Mouse (Mus musculus): Measurements from ENCODE around the gene Zfp433.
"Not testable (repeated sequence)": the region's sequence is repeated elsewhere in the genome, so short reads cannot be mapped to it uniquely, and the experiment has no call there.

Zfp433 gene

DNA sequence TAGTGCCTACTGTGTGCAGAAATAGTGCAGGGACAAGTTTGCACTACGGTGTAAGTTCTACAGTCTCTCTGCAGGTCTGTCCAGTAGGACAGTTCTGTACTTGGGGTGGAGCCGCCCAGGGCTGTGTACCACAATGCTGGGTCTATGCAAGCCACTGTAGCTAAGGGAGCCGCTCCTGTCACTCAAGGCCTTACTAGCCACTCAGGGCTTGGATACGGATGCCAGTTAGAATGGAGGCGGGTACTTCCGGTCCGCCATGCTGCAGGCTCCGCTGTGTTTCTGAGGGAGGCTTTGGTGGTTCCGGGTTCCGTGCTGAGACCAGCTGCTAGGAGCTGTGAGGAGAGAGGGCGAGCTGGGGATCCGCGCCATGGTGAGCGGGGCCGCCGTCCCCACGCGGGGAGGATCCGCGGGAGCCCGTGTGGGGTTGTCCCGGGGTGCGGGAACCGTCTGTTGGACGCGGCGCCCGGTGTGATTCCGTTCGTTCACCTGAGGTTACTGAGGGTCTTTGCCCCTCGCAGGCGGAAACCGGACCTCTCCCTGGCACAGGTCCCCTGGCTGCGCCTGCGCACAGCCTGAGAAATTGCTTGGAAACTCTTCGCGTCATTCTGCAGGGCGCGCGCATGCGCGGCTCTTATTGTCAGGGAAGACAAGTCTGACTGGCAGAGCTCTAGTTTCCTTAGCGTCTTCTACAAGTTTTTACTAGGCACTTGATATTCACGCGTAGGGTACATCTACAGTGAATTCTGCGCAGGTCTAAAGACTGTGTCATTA, at the start of gene Zfp433:
Gene Zfp433, plus strand, starts transcription at position 295 of the 771 bp plus-strand sequence.
- not testable (repeated sequence) for DNase-seq

DNA sequence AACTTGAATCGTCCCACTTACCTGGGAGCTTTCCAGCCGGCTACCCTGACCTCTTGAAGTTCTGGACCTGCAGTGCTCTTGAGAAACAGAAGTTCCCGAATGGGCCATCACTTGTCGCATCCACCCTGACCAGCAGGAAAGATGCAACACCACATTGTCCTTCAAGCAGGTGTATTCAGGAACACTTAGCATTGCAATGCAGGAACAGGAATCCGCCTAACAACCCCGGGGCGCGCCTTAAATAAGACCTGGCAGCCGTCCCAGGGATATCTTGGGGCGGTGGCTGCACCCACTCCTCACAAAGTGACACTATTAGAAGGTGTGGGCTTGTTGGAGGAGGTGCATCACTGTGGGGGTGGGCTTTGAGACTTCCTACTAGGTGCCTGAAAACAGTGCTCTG, 49.4 kb upstream of the Zfp433 start:
- no peak for DNase-seq

DNA sequence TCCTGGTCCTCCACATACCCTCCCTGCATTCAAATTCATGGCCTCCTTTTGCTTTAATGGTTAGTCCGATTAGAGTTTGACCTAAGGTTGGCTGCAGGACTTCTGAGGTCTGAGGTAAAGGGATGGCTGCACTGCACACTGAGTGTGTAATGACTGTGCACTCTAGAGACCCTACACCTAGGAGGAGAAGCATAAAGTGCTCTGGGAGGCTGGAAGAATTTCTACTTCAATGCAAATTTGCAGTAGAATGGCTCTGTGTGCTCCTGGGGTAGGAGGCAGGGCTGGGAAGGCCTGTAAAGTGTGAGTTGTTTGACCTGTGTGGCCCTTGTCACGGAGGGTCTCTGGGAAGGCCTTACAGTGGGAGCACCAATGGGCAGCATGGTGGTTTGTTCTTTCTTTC, 48.5 kb upstream of the Zfp433 start:
- no peak for DNase-seq

DNA sequence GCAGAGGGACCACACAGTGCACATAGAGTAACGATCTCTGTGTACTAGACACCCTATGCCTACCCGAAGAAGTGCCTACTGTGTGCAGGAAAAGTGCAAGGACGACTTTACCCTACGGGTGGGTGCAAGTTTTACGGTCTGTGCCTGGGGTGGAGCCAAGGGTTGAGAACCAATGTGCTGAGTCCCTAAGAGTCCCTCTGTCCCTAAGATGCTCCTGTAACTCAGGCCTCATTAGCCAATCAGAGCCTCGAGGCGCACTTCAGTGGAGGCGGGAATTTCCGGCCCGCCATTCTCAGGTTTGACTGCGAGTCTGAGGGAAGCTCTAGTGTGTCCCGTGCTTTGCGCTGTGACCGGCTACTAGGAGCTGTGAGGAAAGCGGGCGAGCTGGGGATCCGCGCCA, 17.5 kb upstream of the Zfp433 start:
- not testable (repeated sequence) for DNase-seq

DNA sequence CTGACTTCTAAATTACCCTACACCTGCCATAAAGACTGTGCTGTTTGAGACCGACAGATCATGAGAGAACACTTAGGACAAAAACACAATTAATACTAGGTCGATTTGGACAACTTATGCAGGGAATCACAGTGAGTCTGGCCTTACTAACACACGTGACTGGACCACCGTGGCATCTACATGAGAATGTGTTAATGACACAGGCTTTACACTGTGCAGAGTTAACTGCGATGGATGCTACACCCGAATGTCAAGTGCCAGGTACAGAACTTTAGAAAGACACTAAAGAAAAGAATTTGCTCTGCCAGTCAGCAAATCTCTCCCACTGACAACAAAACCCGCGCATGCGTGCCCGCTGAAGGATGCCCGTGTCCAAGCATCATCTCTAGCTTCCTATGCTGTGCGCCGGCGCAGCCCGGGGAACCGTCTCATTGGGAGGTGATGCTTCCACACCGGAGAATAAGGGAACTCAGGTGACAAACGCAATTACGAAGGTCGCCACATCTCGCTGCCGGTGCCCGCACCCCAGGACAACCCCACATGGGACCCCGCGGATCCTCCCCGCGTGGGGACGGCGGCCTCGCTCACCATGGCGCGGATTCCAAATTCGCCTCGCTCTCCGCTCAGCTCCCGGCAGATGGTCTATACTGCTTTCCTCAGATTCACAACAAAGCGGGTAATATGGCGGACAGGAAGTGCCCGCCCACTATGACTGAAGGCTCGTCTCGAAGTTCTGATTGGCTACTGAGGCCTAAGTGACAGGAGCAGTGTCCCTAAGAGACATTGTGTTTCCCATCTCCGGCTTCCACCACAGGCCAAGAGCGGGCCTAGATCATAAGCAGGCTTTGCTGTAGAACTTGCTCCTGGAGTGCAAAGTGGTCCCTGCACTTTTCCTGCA, 66.1 kb downstream of the Zfp433 start, which contains the start of gene Gm3055:
Gene Gm3055, minus strand, starts transcription at position 656 of the 898 bp plus-strand sequence.
- not testable (repeated sequence) for DNase-seq

DNA sequence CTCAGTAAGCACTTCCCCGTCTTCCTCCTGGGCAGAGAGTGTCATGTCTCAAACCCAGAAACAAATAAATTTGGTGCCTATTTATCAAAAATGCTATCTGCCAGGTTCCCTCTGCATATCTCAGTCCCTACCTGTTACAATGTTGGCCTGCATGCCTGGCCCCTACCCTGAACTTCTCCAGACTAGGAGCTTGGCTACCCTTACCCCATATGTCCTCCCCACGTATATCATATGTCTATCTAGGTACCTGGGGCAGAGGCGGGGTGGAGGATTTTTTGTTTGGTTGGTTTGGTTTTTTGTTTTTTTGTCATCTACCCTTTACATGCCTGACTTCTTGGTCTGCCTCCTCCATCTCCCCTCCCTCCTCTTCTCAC, 66.8 kb downstream of the Zfp433 start:
- DNase-seq = not testable (repeated sequence)

Data from kidney, postnatal 14 days (tissue).